Mouse (Mus musculus): ENCODE measurements around the gene Stx11.

GRCm38 (mm10) chr10:12949299-12949698 lies 14.8 kb downstream of the Stx11 start:
- TF ChIP-seq ETS1 (IDR thresholded peaks at IDR 0.05; ENCODE audit: low read depth, low read length) (no peak), CTCF (IDR thresholded peaks at IDR 0.05 in 2 of 3, conservative IDR thresholded peaks at IDR 0.05 in 1 of 3; ENCODE audit: control insufficient read depth in 1 of 3, insufficient read depth in 1 of 3, low read depth in 2 of 3, low read length in 3 of 3, poor library complexity in 1 of 3, severe bottlenecking in 1 of 3) (no peak), POLR2A (IDR thresholded peaks at IDR 0.05; ENCODE audit: control insufficient read depth in 1 of 2, insufficient read depth in 1 of 2, low read depth in 1 of 2, low read length in 2 of 2, poor library complexity in 1 of 2) (no peak), MAFK (IDR thresholded peaks at IDR 0.05; ENCODE audit: borderline replicate concordance, low read depth, low read length) (no peak), GATA1 (IDR thresholded peaks at IDR 0.05; ENCODE audit: low read depth, low read length) (no peak), CHD2 (IDR thresholded peaks at IDR 0.05; ENCODE audit: low read length) (no peak), EP300 (IDR thresholded peaks at IDR 0.05; ENCODE audit: low read depth in 1 of 2, low read length in 2 of 2) (no peak), POLR2AphosphoS5 (IDR thresholded peaks at IDR 0.05; ENCODE audit: borderline replicate concordance, low read depth, low read length) (no peak), TCF12 (IDR thresholded peaks at IDR 0.05; ENCODE audit: low read depth, low read length) (no peak), POLR2AphosphoS2 (IDR thresholded peaks at IDR 0.05; ENCODE audit: low read length) (no peak)

Data from MEL (cell line).